Mouse (Mus musculus) midbrain, embryonic 14.5 days (tissue): ENCODE data around the gene Keap1. TPM values are rescaled to one million over a fixed set of nuclear protein-coding genes. Genes with fewer than 3 reads are reported as not detected.

Experiments used
- ATAC-seq: fragments of 200-750 bp; cut with Nextera tagmentation; 2 replicates; pipeline ENCODE4 v1.8.0; 2017; ENCODE audit warnings: moderate number of reproducible peaks, moderate library complexity; ENCODE audit not compliant: low FRiP score, low TSS enrichment
- DNase-seq: peaks from one replicate; pipeline ENCODE4 v3.0.0-alpha.2; 2015
- H3K27ac ChIP-seq: fragments of 300-500 bp; sonication (generic); replicated peaks from 2 replicates; pipeline ENCODE4 v1.5.1; 2014; ENCODE audit warnings: mild to moderate bottlenecking, low read depth, low read length, moderate library complexity
- H3K27me3 ChIP-seq: fragments of 300-500 bp; sonication (generic); 2 replicates; pipeline ENCODE4 v1.6.1; 2014; ENCODE audit warnings: low read length, control low read depth, mixed read lengths; ENCODE audit not compliant: control insufficient read depth, insufficient read depth
- H3K36me3 ChIP-seq: fragments of 300-500 bp; sonication (generic); 2 replicates; pipeline ENCODE4 v1.6.1; 2014; ENCODE audit warnings: low read length, control low read depth; ENCODE audit not compliant: control insufficient read depth, insufficient read depth
- H3K4me1 ChIP-seq: fragments of 300-500 bp; sonication (generic); 2 replicates; pipeline ENCODE4 v1.6.1; 2014; ENCODE audit warnings: mild to moderate bottlenecking, antibody characterized with exemption, low read length, control low read depth; ENCODE audit not compliant: control insufficient read depth, insufficient read depth
- H3K4me2 ChIP-seq: fragments of 300-500 bp; sonication (generic); 2 replicates; pipeline ENCODE4 v1.6.1; 2014; ENCODE audit warnings: mild to moderate bottlenecking, low read length, moderate library complexity
- H3K4me3 ChIP-seq: fragments of 300-500 bp; sonication (generic); replicated peaks from 2 replicates; pipeline ENCODE4 v1.5.1; 2014; ENCODE audit warnings: low read depth, low read length
- H3K9ac ChIP-seq: fragments of 300-500 bp; sonication (generic); replicated peaks from 2 replicates; pipeline ENCODE4 v1.6.1; 2014; ENCODE audit warnings: mild to moderate bottlenecking, low read length, moderate library complexity
- H3K9me3 ChIP-seq: fragments of 300-500 bp; sonication (generic); 2 replicates; pipeline ENCODE4 v1.6.1; 2016; ENCODE audit warnings: low read length, control low read depth, mixed read lengths; ENCODE audit not compliant: control insufficient read depth
- WGBS: fragments of 180-500 bp; shearing (Covaris S2); extraction: QIAGEN DNeasy Blood & Tissue Kit; methylation state at CpG from one replicate; pipeline ENCODE4 v1.1.7; 2014; 5-methylcytosine and 5-hydroxymethylcytosine counted together
- polyA plus RNA-seq: library from polyadenylated mRNA; unstranded; fragments of >200 nt; fragmentation: Nextera tagmentation; extraction: Ambion mirVana; gene quantifications from 2 replicates; pipeline ENCODE4 v1.2.1, GENCODE M21; 2014

The Keap1 gene
- polyA plus RNA-seq, 1 experiment from 2014 or later = 40.3 TPM

- H3K36me3 ChIP-seq = peaks cover 4% of the 10 kb centered on the region; the same call in 1 of the 2 replicates
- H3K4me1 ChIP-seq = peaks cover 9% of the 10 kb centered on the region
- no peaks in the 10 kb centered on the region for H3K9me3 ChIP-seq
- no peak overlapping the region for H3K4me2 ChIP-seq
- 69% methylated on average over 25 of the region's 25 CpGs for WGBS
- H3K27me3 ChIP-seq = no peaks in the 10 kb centered on the region
- ATAC-seq = no peak
- peak; percentile 70 for DNase-seq
- H3K27ac ChIP-seq = no peak overlapping the region
- no peak overlapping the region for H3K4me3 ChIP-seq
- H3K9ac ChIP-seq = no peak overlapping the region
These were observed 22.9 kb downstream of the Keap1 start for GRCm38 (mm10) chr9:21216050-21216841.

- DNase-seq (peak; percentile 58), ATAC-seq (no peak)
- no peak overlapping the region for H3K4me2 ChIP-seq
- peaks cover 4% of the 10 kb centered on the region for H3K4me1 ChIP-seq
- H3K9me3 ChIP-seq = no peaks in the 10 kb centered on the region
- no peak overlapping the region for H3K4me3 ChIP-seq
- H3K27ac ChIP-seq = no peak overlapping the region
- H3K9ac ChIP-seq = no peak overlapping the region
- WGBS = 44% methylated on average over 7 of the region's 7 CpGs
- peaks cover 14% of the 10 kb centered on the region for H3K36me3 ChIP-seq
- H3K27me3 ChIP-seq = no peaks in the 10 kb centered on the region
These were observed 25.5 kb downstream of the Keap1 start for GRCm38 (mm10) chr9:21213617-21214190.

- H3K4me2 ChIP-seq = no peak overlapping the region
These were observed 27.5 kb downstream of the Keap1 start for GRCm38 (mm10) chr9:21211624-21212023.

GRCm38 (mm10) chr9:21210821-21211220, 28.3 kb downstream of the Keap1 start:
- Histone ChIP-seq H3K4me1 (no peaks in the 10 kb centered on the region), H3K9ac (no peak overlapping the region), H3K27me3 (no peaks in the 10 kb centered on the region), H3K36me3 (peaks cover 28% of the 10 kb centered on the region), H3K27ac (no peak overlapping the region), H3K9me3 (no peaks in the 10 kb centered on the region), H3K4me2 (no peak overlapping the region), H3K4me3 (no peak overlapping the region)
- WGBS = 79% methylated on average over 6 of the region's 6 CpGs
- ATAC-seq = no peak
- DNase-seq = no peak

More at GRCm38 (mm10) chr9:21211624-21212023, 27.5 kb downstream of the Keap1 start:
- peaks cover 20% of the 10 kb centered on the region for H3K36me3 ChIP-seq
- H3K9me3 ChIP-seq = no peaks in the 10 kb centered on the region
- peaks cover 4% of the 10 kb centered on the region for H3K4me1 ChIP-seq
- no peak overlapping the region for H3K27ac ChIP-seq
- H3K4me3 ChIP-seq = no peak overlapping the region
- DNase-seq (no peak), ATAC-seq (no peak)
- 86% methylated on average over 7 of the region's 7 CpGs for WGBS
- no peaks in the 10 kb centered on the region for H3K27me3 ChIP-seq
- H3K9ac ChIP-seq = no peak overlapping the region

- no peak overlapping the region for H3K4me3 ChIP-seq
- no peak overlapping the region for H3K4me2 ChIP-seq
- H3K4me1 ChIP-seq = no peaks in the 10 kb centered on the region
- H3K9me3 ChIP-seq = no peaks in the 10 kb centered on the region
- no peaks in the 10 kb centered on the region for H3K27me3 ChIP-seq
- H3K9ac ChIP-seq = no peak overlapping the region
- no peak overlapping the region for H3K27ac ChIP-seq
- H3K36me3 ChIP-seq = peaks cover 42% of the 10 kb centered on the region
- no peak for DNase-seq
- WGBS = 69% methylated on average over 2 of the region's 2 CpGs
- no peak for ATAC-seq
These were observed 30.5 kb downstream of the Keap1 start for GRCm38 (mm10) chr9:21208626-21209025.

GRCm38 (mm10) chr9:21206848-21207247, 32.3 kb downstream of the Keap1 start:
- Histone ChIP-seq H3K4me2 (no peak overlapping the region), H3K36me3 (peaks cover 51% of the 10 kb centered on the region), H3K27me3 (no peaks in the 10 kb centered on the region), H3K4me3 (no peak overlapping the region), H3K27ac (no peak overlapping the region), H3K4me1 (no peaks in the 10 kb centered on the region), H3K9me3 (no peaks in the 10 kb centered on the region), H3K9ac (no peak overlapping the region)
- 91% methylated on average over 6 of the region's 6 CpGs for WGBS
- DNase-seq = no peak
- ATAC-seq = no peak

- Histone ChIP-seq H3K4me1 (no peaks in the 10 kb centered on the region), H3K36me3 (peaks cover 46% of the 10 kb centered on the region), H3K4me3 (peak overlapping the region; percentile 23), H3K9me3 (no peaks in the 10 kb centered on the region), H3K27me3 (no peaks in the 10 kb centered on the region), H3K9ac (no peak overlapping the region), H3K4me2 (peak overlapping the region; percentile 44), H3K27ac (0 out of 2 replicates have a peak overlapping the region, but pooled peaks have one; percentile 3)
- DNase-seq (peak; percentile 57), ATAC-seq (peak; percentile 48; the same call in 1 of the 2 replicates)
- 4% methylated on average over 23 of the region's 23 CpGs for WGBS
These were observed 34.5 kb downstream of the Keap1 start for GRCm38 (mm10) chr9:21204528-21205272.

GRCm38 (mm10) chr9:21204156-21204527, 35.0 kb downstream of the Keap1 start:
- Histone ChIP-seq H3K27ac (0 out of 2 replicates have a peak overlapping the region, but pooled peaks have one; percentile 3), H3K9ac (no peak overlapping the region), H3K36me3 (peaks cover 46% of the 10 kb centered on the region), H3K27me3 (no peaks in the 10 kb centered on the region), H3K9me3 (no peaks in the 10 kb centered on the region), H3K4me2 (peak overlapping the region; percentile 44), H3K4me1 (no peaks in the 10 kb centered on the region), H3K4me3 (no peak overlapping the region)
- ATAC-seq = no peak
- WGBS = 24% methylated on average over 8 of the region's 8 CpGs
- no peak for DNase-seq
